In the genomic region with DNA sequence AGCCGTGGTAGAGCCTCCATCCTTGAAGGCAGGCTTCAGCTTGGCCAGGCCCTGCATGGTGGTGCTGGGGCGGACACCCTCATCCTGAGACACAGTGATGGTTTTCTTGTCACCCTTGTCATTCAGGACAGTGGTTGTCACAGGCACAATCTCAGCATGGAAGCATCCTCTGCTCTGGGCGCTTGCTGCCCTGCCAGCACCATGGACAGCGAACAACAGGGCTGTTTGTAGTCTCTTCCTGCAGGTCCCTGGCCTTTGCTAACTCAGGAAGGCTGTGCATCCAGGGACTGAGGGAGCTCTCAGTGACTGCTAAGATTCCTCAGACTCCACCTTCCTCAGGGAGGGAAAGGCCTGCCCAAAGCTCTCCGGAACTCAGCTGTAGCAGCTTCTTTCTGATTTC, we compare ENCODE assay signal across 8 mouse cellular contexts. TPM values are rescaled to one million over a fixed set of nuclear protein-coding genes. Genes with fewer than 3 reads are reported as not detected.
DNase-seq lines count a peak whose midpoint lies in the region; ATAC-seq and TF ChIP-seq lines count a peak whose summit lies in the region.

No protein-coding gene starts in this region.

- H3K36me3 ChIP-seq in kidney, embryonic 16.5 days (ENCODE audit: insufficient read depth, low read length), result no peaks in the 10 kb centered on the region
- no peaks in the 10 kb centered on the region for H3K36me3 ChIP-seq in embryonic facial prominence, embryonic 11.5 days (replicated peaks; ENCODE audit: control insufficient read depth, insufficient read depth, low read depth, low read length)

- intact Hi-C loops in left cerebral cortex, postnatal 4 days (cut with DNase I), result no loop called here

- no peak; the same call in 1 of the 2 replicates for ATAC-seq in kidney, embryonic 16.5 days (ENCODE audit: low FRiP score, low TSS enrichment)
- no peak for ATAC-seq in embryonic facial prominence, embryonic 11.5 days (replicated peaks; ENCODE audit: insufficient number of reproducible peaks, low FRiP score, low TSS enrichment, low read depth)
- ATAC-seq in megakaryocyte-erythroid progenitor cell, adult 5-6 weeks (replicated peaks; ENCODE audit: low FRiP score, low TSS enrichment, poor library complexity, severe bottlenecking), result peak; percentile 69

- no peak overlapping the region for H3K9ac ChIP-seq in kidney, embryonic 16.5 days (replicated peaks; ENCODE audit: low read length)
- no peak overlapping the region for H3K9ac ChIP-seq in embryonic facial prominence, embryonic 11.5 days (replicated peaks; ENCODE audit: low read length)

- no peak overlapping the region for H3K4me2 ChIP-seq in kidney, embryonic 16.5 days (replicated peaks; ENCODE audit: low read depth, low read length)
- no peak overlapping the region for H3K4me2 ChIP-seq in embryonic facial prominence, embryonic 11.5 days (ENCODE audit: low read depth, low read length)

- H3K4me1 ChIP-seq in kidney, embryonic 16.5 days (ENCODE audit: insufficient read depth, low read length), result no peaks in the 10 kb centered on the region
- no peaks in the 10 kb centered on the region for H3K4me1 ChIP-seq in embryonic facial prominence, embryonic 11.5 days (ENCODE audit: control insufficient read depth, insufficient read depth, low read length)

- no peaks in the 10 kb centered on the region for H3K9me3 ChIP-seq in kidney, embryonic 16.5 days (ENCODE audit: low read length)
- H3K9me3 ChIP-seq in embryonic facial prominence, embryonic 11.5 days (replicated peaks; ENCODE audit: control insufficient read depth, low read length), result no peaks in the 10 kb centered on the region

- DNase-seq in kidney, postnatal 10 days, result peak; percentile 84
- peak; percentile 86 for DNase-seq in ZHBTc4 (ENCODE audit: low read depth, low spot score)
- DNase-seq in embryonic facial prominence, embryonic 11.5 days (ENCODE audit: low spot score), result peak; percentile 84
- DNase-seq in left cerebral cortex, postnatal 4 days, result no peak
- no peak for DNase-seq in layer of hippocampus, adult 2 months (ENCODE audit: low spot score in 2 of 2)
- no peak for DNase-seq in urinary bladder, adult 18-20 months (ENCODE audit: low spot score in 2 of 2)

- no peak for TF ChIP-seq CTCF in layer of hippocampus, adult 2 months (conservative IDR thresholded peaks at IDR 0.05)

- no peak overlapping the region for H3K27ac ChIP-seq in kidney, embryonic 16.5 days (ENCODE audit: low read length)
- H3K27ac ChIP-seq in embryonic facial prominence, embryonic 11.5 days (replicated peaks; ENCODE audit: low read depth, low read length), result no peak overlapping the region
- H3K27ac ChIP-seq in layer of hippocampus, adult 2 months, result no peak overlapping the region

- WGBS in kidney, embryonic 16.5 days, result 20% methylated on average over 5 of the region's 5 CpGs
- WGBS in embryonic facial prominence, embryonic 11.5 days, result 18% methylated on average over 5 of the region's 5 CpGs

- H3K27me3 ChIP-seq in kidney, embryonic 16.5 days (ENCODE audit: insufficient read depth, low read length), result no peaks in the 10 kb centered on the region
- no peaks in the 10 kb centered on the region for H3K27me3 ChIP-seq in embryonic facial prominence, embryonic 11.5 days (ENCODE audit: control insufficient read depth, insufficient read depth, low read length)

- no peak overlapping the region for H3K4me3 ChIP-seq in kidney, embryonic 16.5 days (ENCODE audit: low read length)
- no peak overlapping the region for H3K4me3 ChIP-seq in embryonic facial prominence, embryonic 11.5 days (ENCODE audit: low read depth, low read length)
- H3K4me3 ChIP-seq in layer of hippocampus, adult 2 months, result no peak overlapping the region

RNA-seq across cellular contexts. Expression of gene Acaa1b, which starts 7.3 kb away (rescaled TPM):
- 44.0 and 52.4 TPM in 2 replicates for polyA plus RNA-seq in kidney, embryonic 16.5 days (2015; fragmentation: Nextera tagmentation; extraction: Ambion mirVana)
- 1.1 and 1.3 TPM in 2 replicates for polyA plus RNA-seq in embryonic facial prominence, embryonic 11.5 days (2014; fragmentation: Nextera tagmentation; extraction: Ambion mirVana)
- not detected in 2 replicates for total RNA-seq in megakaryocyte-erythroid progenitor cell, adult 5-6 weeks (2014; fragmentation: Nextera tagmentation)
- not detected in 2 replicates for total RNA-seq in megakaryocyte-erythroid progenitor cell, adult 5-6 weeks (2017)
- 1 to 10 TPM; 2.2 to 3.7 TPM for total RNA-seq in left cerebral cortex, postnatal 4 days (2021)
- 1 to 10 TPM; 1.6 TPM for total RNA-seq in layer of hippocampus, adult 2 months (2021)

RNA-seq across cellular contexts. Expression of gene Gm47289, which starts 9.4 kb away (rescaled TPM):
- polyA plus RNA-seq in kidney, embryonic 16.5 days (2015; fragmentation: Nextera tagmentation; extraction: Ambion mirVana), result not detected in 2 replicates
- polyA plus RNA-seq in embryonic facial prominence, embryonic 11.5 days (2014; fragmentation: Nextera tagmentation; extraction: Ambion mirVana), result not detected in 2 replicates
- total RNA-seq in megakaryocyte-erythroid progenitor cell, adult 5-6 weeks (2014; fragmentation: Nextera tagmentation), result not detected in 2 replicates
- total RNA-seq in megakaryocyte-erythroid progenitor cell, adult 5-6 weeks (2017), result not detected in 2 replicates
- not detected for total RNA-seq in left cerebral cortex, postnatal 4 days (2021)
- total RNA-seq in layer of hippocampus, adult 2 months (2021), result not detected

RNA-seq across cellular contexts. Expression of gene Dlec1, which starts 47.3 kb away (rescaled TPM):
- 6.1 and 7.7 TPM in 2 replicates for polyA plus RNA-seq in kidney, embryonic 16.5 days (2015; fragmentation: Nextera tagmentation; extraction: Ambion mirVana)
- polyA plus RNA-seq in embryonic facial prominence, embryonic 11.5 days (2014; fragmentation: Nextera tagmentation; extraction: Ambion mirVana), result 0.69 and 1.5 TPM in 2 replicates
- total RNA-seq in megakaryocyte-erythroid progenitor cell, adult 5-6 weeks (2014; fragmentation: Nextera tagmentation), result not detected in 2 replicates
- total RNA-seq in megakaryocyte-erythroid progenitor cell, adult 5-6 weeks (2017), result 0.65 TPM in 1 of 2 replicates, not detected in the other
- 1 to 10 TPM in 1 of 2 experiments, under 1 TPM in 1; 0.82 to 2.6 TPM for total RNA-seq in left cerebral cortex, postnatal 4 days (2021)
- total RNA-seq in layer of hippocampus, adult 2 months (2021), result 1 to 10 TPM; 3.0 to 3.3 TPM

RNA-seq across cellular contexts. Expression of gene Plcd1, which starts 56.3 kb away (rescaled TPM):
- polyA plus RNA-seq in kidney, embryonic 16.5 days (2015; fragmentation: Nextera tagmentation; extraction: Ambion mirVana), result 25.3 and 26.9 TPM in 2 replicates
- 20.1 and 21.5 TPM in 2 replicates for polyA plus RNA-seq in embryonic facial prominence, embryonic 11.5 days (2014; fragmentation: Nextera tagmentation; extraction: Ambion mirVana)
- not detected in 2 replicates for total RNA-seq in megakaryocyte-erythroid progenitor cell, adult 5-6 weeks (2014; fragmentation: Nextera tagmentation)
- total RNA-seq in megakaryocyte-erythroid progenitor cell, adult 5-6 weeks (2017), result not detected in 2 replicates
- 10 to 100 TPM; 16.3 to 17.3 TPM for total RNA-seq in left cerebral cortex, postnatal 4 days (2021)
- total RNA-seq in layer of hippocampus, adult 2 months (2021), result 10 to 100 TPM; 10.7 to 11.7 TPM

RNA-seq across cellular contexts. Expression of gene Slc22a13, which starts 59.3 kb away (rescaled TPM):
- 22.1 and 22.9 TPM in 2 replicates for polyA plus RNA-seq in kidney, embryonic 16.5 days (2015; fragmentation: Nextera tagmentation; extraction: Ambion mirVana)
- polyA plus RNA-seq in embryonic facial prominence, embryonic 11.5 days (2014; fragmentation: Nextera tagmentation; extraction: Ambion mirVana), result not detected in 2 replicates
- total RNA-seq in megakaryocyte-erythroid progenitor cell, adult 5-6 weeks (2014; fragmentation: Nextera tagmentation), result not detected in 2 replicates
- total RNA-seq in megakaryocyte-erythroid progenitor cell, adult 5-6 weeks (2017), result not detected in 2 replicates
- not detected for total RNA-seq in left cerebral cortex, postnatal 4 days (2021)
- not detected for total RNA-seq in layer of hippocampus, adult 2 months (2021)

Comparison
In these comparisons a context has a peak if more than half of its experiments do, and no peak if none do; other contexts are left out.
1. DNase-seq: peak in kidney, postnatal 10 days (single experiment), ZHBTc4 (single experiment) and embryonic facial prominence, embryonic 11.5 days (single experiment); none in left cerebral cortex, postnatal 4 days (single experiment), layer of hippocampus, adult 2 months (0 of 2) and urinary bladder, adult 18-20 months (0 of 2).